Mouse (Mus musculus): ENCODE results near the gene Ahnak2.
A peak's percentile ranks its signal among the peaks of the same experiment; 100 is the strongest.

The Ahnak2 gene

GRCm38 (mm10) chr12:112795466-112796104 is 6.9 kb downstream of the Ahnak2 start:
- peak; percentile 99 for DNase-seq

- DNase-seq: peak; percentile 90
These were observed 7.5 kb downstream of the Ahnak2 start for GRCm38 (mm10) chr12:112794998-112795397.

DNA sequence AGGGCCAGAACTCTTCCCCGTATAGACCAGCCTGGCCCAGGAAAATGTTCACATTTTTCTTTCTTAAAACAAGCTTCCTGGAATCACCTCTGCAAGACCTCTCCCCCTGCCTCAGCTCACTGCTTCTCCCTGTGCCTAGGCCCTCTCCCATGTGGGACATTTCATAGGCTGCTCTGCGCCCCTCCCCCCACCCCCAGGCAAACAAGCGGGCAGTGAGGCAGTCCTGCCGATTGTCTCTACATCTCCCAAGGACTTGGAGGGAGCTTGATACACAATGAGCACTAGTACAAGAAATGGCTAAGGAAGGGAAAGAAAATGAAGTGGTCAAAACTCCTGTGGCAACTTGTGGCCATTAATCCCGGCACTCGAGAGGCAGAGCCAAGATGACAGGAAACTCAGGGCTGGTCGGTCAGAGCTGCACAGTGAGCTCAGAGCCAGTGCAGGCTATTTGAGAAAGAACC is 8.1 kb downstream of the Ahnak2 start:
- DNase-seq: no peak

DNA sequence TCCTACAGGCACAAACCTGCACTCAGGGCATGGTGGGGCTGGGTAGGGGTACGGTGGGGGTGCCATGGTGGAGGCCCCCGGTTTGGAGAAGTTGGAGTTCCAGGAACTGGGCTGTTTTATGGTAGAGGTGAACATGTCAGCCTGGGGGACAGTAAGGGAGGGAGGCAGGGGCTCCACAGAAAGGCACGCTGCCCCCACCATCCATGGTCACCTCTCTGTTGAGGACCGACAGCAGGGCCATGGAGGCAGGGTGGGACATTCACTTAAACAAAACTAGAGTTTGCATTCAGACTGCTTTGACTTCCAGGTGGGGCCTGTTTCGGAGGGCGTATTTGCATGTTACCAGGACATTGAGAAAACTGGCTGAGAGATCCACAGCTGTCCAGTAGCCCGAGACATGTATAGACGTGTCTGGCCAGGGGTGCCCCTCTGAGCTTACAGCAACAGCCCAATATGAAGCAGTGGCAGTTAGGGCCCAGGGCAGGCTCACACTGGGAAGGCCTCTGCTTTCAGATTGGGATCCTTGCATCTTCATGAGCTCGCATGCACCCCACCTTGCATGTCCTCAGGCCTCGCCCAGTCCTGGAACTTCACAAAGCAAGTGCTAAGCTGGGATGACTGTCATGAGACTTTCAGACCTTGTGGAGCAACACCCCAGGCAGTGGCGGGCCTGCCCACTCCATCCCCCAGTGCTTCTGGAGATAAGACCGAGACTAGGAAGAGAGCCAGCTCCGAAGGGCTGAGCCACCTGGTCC is 8.7 kb downstream of the Ahnak2 start:
- DNase-seq: peak; percentile 99

DNA sequence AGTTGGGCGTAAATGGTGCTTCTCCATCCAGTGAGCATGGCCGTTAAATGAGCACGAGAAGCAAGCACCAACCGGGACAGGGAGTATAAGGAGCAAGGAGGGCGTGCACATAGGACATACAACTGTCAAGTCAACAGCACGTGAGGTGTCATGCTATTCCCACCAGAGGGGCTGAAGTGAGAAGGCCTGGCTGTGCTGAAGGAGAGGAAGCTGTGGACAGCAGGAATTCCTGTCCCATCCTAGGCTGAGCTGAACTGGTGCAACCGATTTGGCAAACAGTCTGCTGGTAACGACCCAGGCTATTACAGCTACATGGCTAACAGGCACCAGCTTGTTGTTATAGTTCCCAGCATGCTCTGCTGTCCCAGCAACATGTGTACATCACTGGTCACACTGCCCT is 11.4 kb downstream of the Ahnak2 start:
- DNase-seq: peak; percentile 92

- DNase-seq: peak; percentile 72
These were observed 28.0 kb downstream of the Ahnak2 start for GRCm38 (mm10) chr12:112774481-112774880.

DNA sequence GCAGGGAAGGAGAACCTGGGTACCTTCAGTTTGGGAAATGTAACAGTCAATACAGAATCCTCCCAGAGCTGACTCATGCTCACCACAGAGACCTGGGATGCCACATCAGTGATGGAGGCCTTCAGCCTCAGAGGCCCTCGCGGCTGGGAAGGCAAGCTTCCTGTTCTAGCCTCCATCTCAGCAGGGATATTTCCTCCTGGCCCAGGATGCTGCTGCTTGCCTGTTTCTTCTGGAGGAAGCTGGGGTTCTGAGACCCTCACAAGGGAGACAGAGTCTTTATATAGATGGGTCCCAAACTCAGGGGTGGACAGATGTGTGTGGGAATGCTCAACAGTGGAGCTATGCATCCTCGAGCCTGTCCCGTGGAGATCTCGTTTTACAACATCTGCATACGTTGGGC is 28.4 kb downstream of the Ahnak2 start:
- peak; percentile 77 for DNase-seq

- peak; percentile 81 for DNase-seq
These were observed 29.1 kb downstream of the Ahnak2 start for GRCm38 (mm10) chr12:112773366-112773765.

- no peak for DNase-seq
These were observed 30.2 kb downstream of the Ahnak2 start for GRCm38 (mm10) chr12:112772306-112772705.

- DNase-seq: peak; percentile 83
These were observed 32.1 kb downstream of the Ahnak2 start for GRCm38 (mm10) chr12:112770396-112770795.

DNA sequence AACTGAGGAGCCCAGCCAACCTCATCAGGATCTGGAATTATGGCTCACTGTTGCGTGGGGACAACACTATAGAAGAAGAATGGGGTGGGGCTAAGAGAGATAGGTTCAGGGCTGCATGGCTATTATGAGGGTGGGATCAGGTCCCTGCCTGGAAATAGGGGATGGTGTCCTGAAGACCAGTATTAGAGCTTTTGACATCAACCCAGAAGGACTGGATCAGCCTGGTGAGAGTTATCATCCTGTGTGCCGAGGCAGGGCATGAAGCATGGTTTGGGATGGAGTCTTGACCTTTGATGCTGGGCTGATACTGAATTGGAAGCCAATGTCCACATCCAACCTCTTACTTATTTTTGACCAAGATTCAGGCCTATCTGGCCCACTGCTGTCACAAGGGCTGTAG is 32.7 kb downstream of the Ahnak2 start:
- peak; percentile 70 for DNase-seq

GRCm38 (mm10) chr12:112769031-112769430 is 33.4 kb downstream of the Ahnak2 start:
- DNase-seq: peak; percentile 88

DNA sequence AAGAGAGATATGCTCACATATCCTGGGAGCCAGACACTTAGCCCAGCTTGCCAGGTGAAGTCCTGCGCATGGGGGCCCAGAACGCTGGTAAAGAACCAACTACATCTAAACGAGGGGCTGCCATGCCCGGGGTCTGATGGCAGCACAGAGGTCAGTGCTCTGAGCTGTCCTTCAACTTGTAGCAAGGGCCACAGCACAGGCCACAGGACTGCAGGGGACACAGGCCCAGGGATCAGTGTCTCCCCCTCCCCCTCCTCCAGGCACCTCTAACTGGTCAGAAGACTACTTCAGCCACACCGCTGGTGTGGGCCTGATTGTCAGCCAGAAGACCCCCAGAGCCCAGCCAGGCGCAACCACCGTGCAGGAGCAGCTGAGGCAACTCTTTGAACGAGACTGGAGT is 34.3 kb downstream of the Ahnak2 start:
- peak; percentile 79 for DNase-seq

DNA sequence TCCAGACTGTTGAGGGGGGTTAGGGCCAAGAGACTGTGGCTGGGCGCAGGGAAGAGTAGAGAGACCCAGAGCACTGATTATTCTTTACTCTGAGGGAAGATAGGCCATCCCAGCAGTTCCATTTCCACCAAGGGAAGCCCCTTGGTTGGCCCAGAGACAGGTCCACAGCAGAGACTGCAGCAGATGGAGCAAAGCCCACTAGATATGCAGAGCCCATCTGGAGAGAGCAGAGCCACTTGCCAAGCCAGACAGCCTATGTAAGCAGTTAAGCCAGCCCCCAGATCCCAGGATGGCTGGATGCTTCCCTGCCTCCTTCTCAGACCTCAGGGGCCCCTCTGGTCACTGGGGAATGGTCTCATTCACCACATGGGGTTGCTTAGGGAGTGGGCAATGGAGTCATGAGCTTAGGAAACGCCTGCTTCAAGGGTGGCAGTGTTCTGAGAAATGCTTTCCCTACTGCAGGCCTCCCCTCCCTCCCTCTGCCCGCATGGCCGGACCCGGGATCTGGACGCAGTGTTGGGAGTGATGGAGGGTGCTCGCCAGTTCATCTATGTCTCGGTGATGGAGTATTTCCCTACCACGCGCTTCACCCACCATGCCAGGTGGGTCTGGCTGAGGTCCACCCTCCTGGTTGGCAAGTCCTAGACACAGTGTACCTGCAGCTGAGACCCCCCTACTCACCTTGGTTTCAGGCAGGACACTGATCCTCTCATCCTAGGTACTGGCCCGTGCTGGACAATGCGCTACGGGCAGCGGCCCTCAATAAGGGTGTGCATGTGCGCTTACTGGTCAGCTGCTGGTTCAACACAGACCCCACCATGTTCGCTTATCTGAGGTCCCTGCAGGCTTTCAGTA is 35.2 kb downstream of the Ahnak2 start:
- peak; percentile 84 for DNase-seq

GRCm38 (mm10) chr12:112766586-112766985 is 35.9 kb downstream of the Ahnak2 start:
- peak; percentile 77 for DNase-seq

GRCm38 (mm10) chr12:112764991-112765390 is 37.5 kb downstream of the Ahnak2 start:
- DNase-seq: peak; percentile 89

DNA sequence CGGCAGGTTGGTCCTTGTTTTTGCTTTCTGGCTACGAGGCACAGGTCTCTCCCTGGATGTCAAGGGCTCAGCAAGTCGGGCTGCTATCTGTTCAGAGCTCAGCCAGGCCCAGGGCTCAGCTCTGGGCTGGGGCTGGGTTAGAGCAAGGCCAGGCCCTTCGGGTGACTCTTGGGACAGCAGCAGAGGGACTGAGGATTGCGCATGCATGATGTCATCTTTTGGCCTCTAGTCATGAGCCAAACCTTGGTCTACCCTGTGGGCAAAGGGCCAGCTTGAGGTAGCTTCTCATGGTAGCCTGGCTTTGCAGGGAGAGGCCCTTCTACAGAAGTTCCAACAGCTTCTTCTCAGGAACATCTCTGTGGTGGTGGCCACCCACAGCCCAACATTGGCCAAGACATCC is 38.3 kb downstream of the Ahnak2 start:
- peak; percentile 87 for DNase-seq

DNA sequence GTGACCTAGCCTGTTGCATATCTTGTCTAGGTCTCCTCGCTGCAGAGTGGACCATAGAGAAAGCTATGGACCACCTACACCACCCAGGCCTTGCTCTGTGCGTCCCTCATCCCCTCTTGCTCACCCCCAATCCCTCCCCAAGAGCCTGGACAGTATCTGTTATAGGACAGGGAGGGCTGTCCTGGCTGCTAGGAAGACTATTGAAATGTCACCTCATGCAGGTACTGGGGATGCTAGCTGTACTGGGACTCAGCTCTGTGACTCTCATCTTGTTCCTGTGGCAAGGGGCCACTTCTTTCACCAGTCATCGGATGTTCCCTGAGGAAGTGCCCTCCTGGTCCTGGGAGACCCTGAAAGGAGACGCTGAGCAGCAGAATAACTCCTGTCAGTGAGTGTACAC is 39.3 kb downstream of the Ahnak2 start:
- DNase-seq: peak; percentile 77

- DNase-seq: peak; percentile 98
These were observed 40.4 kb downstream of the Ahnak2 start for GRCm38 (mm10) chr12:112762018-112762417.

DNA sequence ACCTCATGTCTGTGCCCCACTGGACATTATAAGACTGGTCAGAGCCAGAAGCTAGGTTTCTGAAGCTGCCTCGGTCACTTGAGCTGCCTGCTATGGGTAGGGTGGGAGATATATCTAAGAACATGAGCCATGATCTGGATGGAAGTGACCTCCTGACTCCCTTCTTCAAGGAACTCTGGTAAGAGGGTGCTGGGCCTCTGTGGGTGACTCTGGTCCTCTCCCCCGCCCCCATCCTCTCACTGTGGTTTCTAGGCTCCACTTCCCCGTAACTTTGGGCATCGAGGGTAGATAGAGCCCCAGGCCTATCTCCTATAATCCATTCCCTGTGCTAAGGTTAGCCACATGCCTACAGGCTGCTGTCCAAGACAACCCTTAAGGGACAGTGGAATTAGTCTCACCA is 41.0 kb downstream of the Ahnak2 start:
- peak; percentile 79 for DNase-seq

DNA sequence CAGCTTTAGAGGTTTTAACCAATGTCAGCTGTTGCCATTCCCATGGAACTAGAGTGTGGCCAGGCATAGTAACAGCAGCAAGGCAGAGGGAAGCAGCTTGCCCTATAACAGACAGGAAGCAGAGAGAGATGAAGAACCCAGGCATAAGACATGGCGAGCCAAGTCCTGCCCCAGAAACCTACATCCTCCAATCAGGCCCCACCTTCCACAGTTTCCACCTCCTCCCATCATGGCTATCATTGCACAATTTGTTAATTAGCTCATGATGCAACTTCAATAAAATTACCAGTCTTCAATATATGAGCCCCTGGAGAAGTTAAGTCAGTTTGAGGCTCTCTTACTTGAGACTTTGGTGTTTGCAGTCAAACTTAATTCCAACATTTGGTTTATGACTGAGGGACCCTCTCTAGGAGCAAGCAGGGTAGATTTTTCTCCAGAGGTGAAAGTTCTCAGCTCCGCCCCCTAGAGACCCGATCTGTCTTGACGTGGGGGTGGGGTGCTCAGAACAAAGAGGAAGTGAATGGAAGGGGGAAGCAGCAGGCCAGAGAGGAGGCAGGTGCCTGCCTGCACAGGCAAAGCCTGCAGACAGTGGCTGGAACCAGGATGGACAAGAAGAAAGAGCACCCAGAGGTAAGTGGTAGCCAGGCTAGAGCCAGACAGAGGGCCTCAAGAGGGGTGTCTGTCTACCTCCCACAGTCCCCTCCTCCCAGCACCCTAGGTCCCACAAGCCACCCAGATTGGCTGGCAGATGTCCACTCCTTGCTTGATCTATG is 42.1 kb downstream of the Ahnak2 start, which contains the start of gene Pld4:
Gene Pld4, plus strand, starts transcription at position 502 of the 773 bp plus-strand sequence.
- DNase-seq: peak; percentile 96

GRCm38 (mm10) chr12:112759471-112759870 is 43.0 kb downstream of the Ahnak2 start:
- peak; percentile 55 for DNase-seq

Measured in heart, adult 11 months (tissue).